Mouse (Mus musculus) liver, adult 2 months (tissue): ENCODE data around the gene Arsg.

Experiments used
- CTCF ChIP-seq: fragments of 200-500 bp; IDR thresholded peaks from 2 replicates; pipeline ENCODE4 v1.5.1; 2011; ENCODE audit warnings: low read depth, low read length, control low read depth
- POLR2A ChIP-seq: fragments of 200-500 bp; IDR thresholded peaks from 2 replicates; pipeline ENCODE4 v1.6.1; 2011; ENCODE audit warnings: low read length, control low read depth; ENCODE audit not compliant: insufficient read depth; ENCODE audit errors: extremely low read depth

DNA sequence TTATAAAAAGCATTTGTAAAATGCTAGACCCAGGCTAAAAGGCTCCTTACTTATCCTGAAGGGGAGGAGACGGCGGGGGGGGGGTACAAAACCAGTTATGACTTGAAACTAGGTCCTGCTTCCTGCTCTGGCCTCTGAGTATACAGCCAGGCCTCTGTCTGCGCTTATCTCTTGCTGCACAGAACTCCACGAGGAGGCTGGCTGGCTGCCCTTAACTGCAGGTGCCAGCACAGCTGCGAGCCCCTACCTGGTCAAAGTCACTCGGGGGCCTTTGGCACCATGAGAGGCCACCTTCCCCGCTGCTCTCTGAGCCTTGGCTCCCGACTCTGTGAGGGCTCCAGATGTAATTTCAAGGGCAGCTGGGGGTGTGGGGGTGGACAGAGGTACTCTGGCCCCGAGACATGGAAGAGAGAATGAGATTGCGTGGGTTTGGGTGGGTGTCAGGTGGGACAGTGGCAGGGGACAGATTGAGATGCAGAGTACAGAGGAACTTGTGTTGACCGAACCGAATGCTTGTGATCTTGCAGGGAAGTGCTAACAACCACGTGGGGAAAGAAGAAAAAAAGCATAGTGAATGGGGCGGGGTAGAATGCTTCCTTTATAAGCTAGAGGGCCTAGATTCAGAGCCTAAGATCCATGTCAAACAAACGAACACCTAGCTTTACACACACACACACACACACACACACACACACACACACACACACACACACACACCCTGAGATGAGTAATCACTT, 114.6 kb downstream of the Arsg start:
- TF ChIP-seq CTCF (no peak), POLR2A (no peak)
